Mouse (Mus musculus) gastrocnemius, adult 2 months (tissue): ENCODE measurements at regions not wholly inside any gene's neighbourhood (a gene's known extent, or its start where the extent isn't known, plus 50 kb on each side); places are given as distances from the start of the nearest gene placed in this dataset.

ENCODE experiments used
- DNase-seq: peaks from one replicate; pipeline ENCODE4 v3.0.0; 2022
- H3K27ac ChIP-seq: fragments of 200-600 bp; 2 replicates; pipeline ENCODE4 v1.8.1; 2022; ENCODE audit warnings: mild to moderate bottlenecking
- H3K4me3 ChIP-seq: fragments of 200-600 bp; 2 replicates; pipeline ENCODE4 v1.8.1; 2022; ENCODE audit warnings: mild to moderate bottlenecking, moderate library complexity
- CTCF ChIP-seq: fragments of 200-600 bp; IDR thresholded peaks from 2 replicates; pipeline ENCODE4 v1.8.1; 2022; ENCODE audit warnings: antibody characterized with exemption, mild to moderate bottlenecking, moderate library complexity
- intact Hi-C: fragments of 180-260 bp; cut with DNase I; formaldehyde crosslinking; loops from one replicate; pipeline ENCODE4 v1.15.1; 2025

DNA sequence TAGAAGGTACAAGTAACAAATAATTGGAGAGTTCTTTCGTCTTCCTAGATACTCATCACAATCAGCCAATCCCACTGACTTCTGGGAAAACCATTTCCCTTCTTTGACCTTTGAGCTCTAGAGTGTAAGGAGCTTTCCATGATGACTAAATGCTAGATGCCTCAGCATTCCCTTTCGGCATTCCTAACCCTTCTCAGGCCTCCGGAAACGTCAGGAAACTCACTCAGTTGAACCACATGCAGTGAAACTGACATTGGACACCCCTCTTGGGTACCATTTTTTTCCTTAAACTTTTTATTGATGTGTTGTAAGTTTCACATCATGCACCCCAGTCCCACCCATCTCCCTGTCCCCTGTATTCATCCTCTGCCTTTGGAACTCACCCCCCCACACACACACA is 361.5 kb downstream of the Gm9195 start:
- Histone ChIP-seq H3K4me3 (no peak overlapping the region), H3K27ac (no peak overlapping the region)
- no peak for TF ChIP-seq CTCF
- DNase-seq: no peak
- intact Hi-C loops: no loop called here

DNA sequence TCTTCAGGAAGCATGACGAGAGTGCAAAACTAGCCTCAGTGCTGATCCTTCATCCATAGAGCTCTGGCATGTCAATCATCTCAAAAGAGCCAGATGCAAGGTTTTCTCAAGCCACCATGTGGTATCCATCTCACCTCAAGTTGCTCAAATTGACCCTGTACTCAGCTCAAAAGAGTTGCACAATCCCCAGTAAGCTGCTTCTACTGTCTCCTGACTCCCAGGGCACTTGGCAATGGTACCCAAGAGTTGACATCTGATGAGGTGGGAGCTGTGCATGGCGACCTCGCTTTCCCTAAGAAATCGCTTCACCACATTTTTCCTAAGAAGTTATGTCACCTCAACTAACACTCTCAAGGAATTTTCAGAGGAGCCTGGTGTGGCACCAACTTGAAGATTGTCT is 369.9 kb downstream of the Gm9195 start:
- Histone ChIP-seq H3K4me3 (no peak overlapping the region), H3K27ac (no peak overlapping the region)
- TF ChIP-seq CTCF: no peak
- intact Hi-C loops: no loop called here
- no peak for DNase-seq

DNA sequence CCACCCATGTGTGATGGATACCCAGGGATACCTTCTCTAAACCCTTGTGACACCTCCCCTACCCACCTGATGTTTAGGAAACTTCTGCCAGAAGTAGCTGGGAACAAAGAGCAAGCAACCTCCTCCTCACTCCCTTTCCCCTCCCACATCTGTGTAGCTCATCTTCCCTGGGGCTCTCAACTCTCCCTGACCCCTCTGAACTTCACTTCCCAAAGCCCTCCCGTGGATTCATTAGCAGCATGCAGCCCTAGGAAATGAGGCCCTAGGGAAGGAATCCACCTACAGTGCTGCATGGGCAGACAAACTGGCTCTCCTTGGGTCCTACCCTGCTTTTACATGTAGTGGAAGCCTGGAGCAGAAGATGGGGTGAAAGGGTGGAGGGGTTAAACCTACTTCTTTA is 370.6 kb downstream of the Gm9195 start:
- Histone ChIP-seq H3K27ac (no peak overlapping the region), H3K4me3 (no peak overlapping the region)
- no peak for TF ChIP-seq CTCF
- DNase-seq: no peak
- intact Hi-C loops: no loop called here

DNA sequence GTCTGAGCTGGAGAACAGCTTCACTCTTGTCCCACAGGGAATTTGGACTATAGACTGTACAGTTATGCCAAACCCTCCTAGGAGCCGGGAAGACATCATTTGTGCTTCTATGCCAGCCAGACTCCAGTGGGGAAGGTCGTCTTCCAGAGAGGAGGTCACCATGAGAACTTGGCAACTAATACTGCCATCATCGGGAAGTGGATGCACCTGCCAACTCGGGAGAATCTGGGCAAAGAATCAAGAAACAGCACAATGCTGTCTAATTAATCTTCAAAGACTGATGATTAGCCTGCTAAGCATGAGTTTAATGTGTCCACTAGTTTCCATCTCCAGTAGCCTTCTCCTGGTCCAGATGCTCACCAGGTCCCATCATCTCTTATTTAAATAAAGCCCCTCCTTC is 374.8 kb downstream of the Gm9195 start:
- Histone ChIP-seq H3K4me3 (no peak overlapping the region), H3K27ac (no peak overlapping the region)
- intact Hi-C loops: no loop called here
- DNase-seq: no peak
- no peak for TF ChIP-seq CTCF

DNA sequence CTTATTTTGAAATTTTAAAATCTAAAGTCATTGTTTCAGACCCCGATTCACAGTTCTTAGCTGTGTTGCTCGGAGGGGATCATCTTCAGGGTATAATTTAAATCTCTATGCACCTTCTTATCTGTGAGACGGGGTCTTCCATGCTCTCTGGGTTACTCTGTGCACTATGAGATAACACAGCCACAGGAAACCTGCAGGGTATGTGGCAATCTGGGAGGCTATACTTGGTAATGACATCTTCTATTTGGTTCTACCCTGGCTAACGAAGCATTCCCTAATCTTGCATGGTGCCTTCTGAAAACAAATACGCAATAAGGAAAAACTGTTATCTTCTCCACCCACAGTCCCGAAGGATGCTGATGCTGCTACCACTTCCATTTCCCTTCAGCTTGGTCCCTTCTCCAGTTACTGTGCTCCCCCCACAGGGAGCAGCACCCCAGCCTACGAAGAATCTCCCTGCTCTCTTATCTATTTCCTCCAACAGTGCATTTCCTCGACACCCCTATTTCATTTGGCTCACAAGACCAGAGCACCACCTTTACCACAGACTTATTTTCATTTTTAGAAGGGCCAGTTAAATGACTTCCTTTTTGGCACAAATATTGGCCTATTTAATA is 378.2 kb downstream of the Gm9195 start:
- no peak for TF ChIP-seq CTCF

DNA sequence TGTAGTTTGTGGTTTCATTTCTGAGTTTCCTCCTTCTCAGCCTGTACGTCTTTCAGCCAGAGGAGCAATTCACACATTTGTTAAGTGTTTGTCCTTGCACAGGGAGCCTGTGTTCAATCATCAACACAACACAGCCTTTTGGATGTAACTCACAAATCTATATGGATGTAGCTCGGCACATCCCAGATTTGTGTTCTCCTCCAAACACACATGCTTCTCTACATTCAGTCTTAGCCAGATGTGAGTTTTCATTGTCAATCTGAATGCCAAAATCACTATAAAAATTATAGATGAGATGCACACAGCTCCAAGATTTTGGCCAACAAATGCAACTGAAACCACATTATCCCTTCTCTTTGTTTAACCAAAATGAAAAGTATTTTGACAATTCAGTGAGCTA is 380.9 kb downstream of the Gm9195 start:
- intact Hi-C loops: no loop called here
- H3K4me3 ChIP-seq: no peak overlapping the region
- no peak for TF ChIP-seq CTCF
- H3K27ac ChIP-seq: no peak overlapping the region
- DNase-seq: no peak

More for the DNA sequence above, 378.2 kb downstream of the Gm9195 start:
- intact Hi-C loops: no loop called here
- Histone ChIP-seq H3K27ac (no peak overlapping the region), H3K4me3 (no peak overlapping the region)
- DNase-seq: no peak

DNA sequence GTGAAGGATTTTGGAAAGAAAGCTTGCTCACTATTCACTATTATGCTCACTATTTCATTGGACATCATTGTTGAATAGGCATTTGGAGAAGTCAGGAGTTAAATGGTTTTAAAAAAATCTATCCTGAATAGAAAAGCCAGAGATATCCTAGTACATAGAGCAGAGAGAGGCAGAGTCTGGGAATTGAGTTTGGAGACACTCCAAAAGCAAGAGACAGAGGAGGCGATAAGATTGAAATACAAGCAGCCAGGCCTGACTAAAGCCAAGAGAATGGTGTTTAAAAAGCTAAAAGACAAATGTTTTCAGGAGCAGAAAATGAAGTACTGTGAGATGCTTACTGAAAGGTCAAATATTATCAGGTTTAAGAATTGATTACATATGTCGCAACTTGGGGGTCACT is 400.1 kb downstream of the Gm9195 start:
- intact Hi-C loops: no loop called here
- TF ChIP-seq CTCF: no peak
- H3K27ac ChIP-seq: no peak overlapping the region
- no peak for DNase-seq
- H3K4me3 ChIP-seq: no peak overlapping the region

DNA sequence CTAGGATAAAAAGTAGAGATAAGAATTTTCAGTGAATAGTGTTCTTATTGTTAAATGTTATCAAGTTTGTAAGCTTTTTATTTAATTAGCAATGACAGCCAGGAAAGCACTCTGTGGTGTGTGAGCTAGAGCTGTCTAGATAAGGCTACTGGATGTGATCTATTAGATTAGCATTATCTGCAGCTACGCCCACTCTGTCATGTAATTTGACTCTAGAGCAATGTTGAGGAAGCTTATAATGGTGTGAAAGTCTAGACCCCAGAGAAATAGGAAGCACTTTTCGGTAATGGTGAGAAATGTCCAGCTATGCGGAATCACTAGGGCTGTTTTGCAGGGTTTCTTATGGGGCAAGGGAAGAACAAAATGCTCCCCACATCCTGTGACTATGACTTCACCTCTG is 410.2 kb downstream of the Gm9195 start:
- no peak overlapping the region for H3K27ac ChIP-seq
- DNase-seq: no peak
- TF ChIP-seq CTCF: no peak
- H3K4me3 ChIP-seq: no peak overlapping the region
- intact Hi-C loops: no loop called here

DNA sequence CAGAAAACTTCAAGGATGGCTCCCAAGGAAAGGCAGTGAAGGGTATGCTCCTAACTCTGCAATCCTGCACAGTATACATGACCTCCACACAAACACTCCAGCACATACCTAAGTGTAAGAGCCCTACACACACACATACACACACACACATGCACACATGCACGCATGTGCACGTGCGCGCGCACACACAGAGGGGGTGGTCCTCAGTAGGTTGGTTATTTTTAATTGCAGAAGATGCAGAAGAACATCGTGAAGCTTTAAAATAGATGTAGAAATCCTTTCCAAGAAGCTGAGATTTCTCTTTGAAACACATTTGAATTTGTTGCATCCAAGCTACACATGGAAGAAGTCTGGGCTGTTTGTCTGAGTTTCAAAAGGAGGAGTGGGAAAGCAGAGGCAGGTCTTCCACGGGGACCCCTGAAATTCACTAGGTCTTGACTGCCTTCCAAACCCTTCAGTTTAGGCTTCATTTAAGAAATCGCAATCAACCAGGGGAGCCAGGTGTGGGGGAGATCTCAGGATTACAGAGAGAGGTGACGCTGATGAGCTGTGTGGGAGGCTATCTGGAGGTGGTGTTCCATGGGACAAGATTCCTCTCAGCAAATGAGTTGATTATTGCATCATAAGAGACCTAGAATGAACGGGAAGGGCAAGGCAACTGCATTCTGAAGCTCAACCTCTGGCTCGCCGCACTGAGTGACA is 427.4 kb downstream of the Gm9195 start:
- intact Hi-C loops: no loop called here
- Histone ChIP-seq H3K4me3 (no peak overlapping the region), H3K27ac (no peak overlapping the region)
- no peak for DNase-seq
- no peak for TF ChIP-seq CTCF

DNA sequence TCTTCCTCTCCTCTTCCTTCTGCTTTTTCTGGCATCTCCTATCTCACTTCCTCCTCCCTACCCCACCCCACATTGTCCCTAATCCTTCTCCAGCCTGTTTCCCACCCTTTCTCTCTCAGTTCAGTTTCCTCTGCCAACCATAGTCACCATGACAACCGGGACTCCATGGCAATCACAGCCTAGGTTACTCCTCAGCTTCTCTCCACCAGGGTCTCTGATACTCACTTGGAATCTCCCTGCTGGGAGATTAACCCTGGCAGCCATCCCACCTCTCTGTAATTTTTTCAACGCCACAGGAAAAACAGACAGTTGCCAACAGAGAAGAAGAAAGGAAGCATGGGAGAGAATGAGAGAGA is 448.8 kb downstream of the Gm9195 start:
- intact Hi-C loops: no loop called here
- TF ChIP-seq CTCF: no peak

DNA sequence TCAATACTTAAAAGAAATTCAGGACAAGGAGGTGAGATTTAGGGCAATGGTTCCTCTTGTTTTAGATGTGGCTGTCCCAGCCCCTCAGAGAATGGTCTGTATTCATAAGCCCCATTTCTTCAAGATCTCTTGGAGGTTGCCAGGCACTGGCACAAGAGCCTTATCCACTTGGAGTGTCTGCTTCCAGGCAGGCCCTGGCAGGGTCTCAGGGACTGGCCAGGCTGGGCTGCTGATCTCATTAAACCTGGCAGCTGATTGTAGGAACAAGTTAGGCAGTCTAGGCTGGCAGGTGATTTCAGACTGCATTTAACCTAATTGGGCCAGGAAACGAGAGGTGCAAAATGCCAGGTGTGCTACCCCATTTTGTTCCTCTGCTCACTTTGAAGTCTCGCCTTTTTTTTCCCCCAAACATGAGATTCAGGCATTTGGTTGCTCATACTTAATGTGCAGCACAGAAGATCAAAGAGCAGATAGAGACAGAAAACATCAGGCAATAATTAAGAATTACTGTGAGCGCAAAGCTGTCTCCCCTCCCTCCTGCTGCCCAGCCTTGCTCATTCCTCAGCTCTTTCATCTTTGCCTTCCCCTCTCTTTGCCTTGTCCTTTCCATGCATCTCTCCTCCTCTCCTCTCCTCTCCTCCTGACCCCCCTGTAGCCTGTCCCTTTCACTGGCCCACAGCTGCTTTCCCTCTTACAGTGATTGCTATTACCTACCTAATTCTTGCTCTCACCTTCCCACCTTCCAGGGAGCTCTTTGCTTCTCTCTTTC is 449.3 kb downstream of the Gm9195 start:
- Histone ChIP-seq H3K27ac (no peak overlapping the region), H3K4me3 (no peak overlapping the region)
- TF ChIP-seq CTCF: no peak
- intact Hi-C loops: no loop called here
- peak; percentile 20 for DNase-seq

More for the DNA sequence above, 448.8 kb downstream of the Gm9195 start:
- no peak for DNase-seq
- Histone ChIP-seq H3K27ac (no peak overlapping the region), H3K4me3 (no peak overlapping the region)

DNA sequence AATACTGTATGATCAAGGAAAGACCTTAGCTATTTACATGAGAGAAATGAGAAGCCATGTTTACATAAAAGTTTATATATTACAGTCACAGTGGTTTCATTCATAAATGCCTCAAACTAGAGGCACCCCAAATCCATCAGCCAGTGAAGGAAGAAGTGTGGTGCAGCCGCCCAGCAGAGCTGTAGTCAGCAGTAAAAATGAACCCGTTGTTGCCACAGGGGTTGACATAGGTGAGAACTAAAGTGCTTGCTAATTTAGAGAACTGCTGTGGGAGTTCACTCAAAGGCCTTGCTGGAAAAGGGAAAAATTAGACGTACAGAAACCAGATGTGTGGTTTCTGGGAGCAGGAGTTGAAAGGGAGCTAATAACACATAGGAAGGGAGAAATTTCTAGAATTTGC is 461.2 kb downstream of the Gm9195 start:
- Histone ChIP-seq H3K4me3 (no peak overlapping the region), H3K27ac (no peak overlapping the region)
- intact Hi-C loops: no loop called here
- no peak for DNase-seq
- no peak for TF ChIP-seq CTCF

DNA sequence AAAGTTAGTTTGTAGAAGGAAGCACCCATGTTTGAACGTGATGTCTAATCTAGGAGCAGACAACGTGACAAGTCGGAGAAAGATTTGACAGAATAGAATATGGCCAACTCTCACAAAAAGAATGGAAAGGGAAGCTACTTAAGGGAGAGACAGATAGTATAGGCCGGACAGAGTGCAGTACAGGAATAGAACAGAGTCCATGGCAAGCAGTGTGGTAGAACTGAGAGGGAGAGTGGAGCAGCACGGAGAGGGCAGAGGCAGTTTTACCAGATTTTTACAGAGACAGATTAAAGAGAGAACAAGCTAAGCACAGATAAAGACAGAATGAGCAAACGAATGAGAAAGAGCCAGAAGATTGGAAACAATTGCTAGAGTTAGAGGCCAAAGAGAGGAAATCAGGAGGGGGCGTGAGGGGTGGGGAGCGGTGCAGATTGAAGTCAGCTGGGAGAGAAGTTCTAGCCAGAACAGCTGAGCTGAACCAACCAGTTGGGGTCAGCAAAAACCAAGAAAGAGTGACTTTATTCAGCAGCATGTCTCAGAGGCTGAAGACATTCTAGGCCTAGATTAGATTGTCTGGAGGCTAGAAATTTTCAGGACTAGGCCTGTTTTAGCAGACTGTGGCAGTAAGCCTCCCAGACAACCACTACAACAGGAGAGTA is 464.1 kb downstream of the Gm9195 start:
- TF ChIP-seq CTCF: no peak
- intact Hi-C loops: no loop called here
- Histone ChIP-seq H3K27ac (no peak overlapping the region), H3K4me3 (no peak overlapping the region)
- no peak for DNase-seq
